Mouse (Mus musculus) midbrain, embryonic 16.5 days (tissue): Measurements from ENCODE around the gene Syt12. TPM values are rescaled to one million over a fixed set of nuclear protein-coding genes. Genes with fewer than 3 reads are reported as not detected.

Experiments used
- ATAC-seq: fragments of 200-750 bp; cut with Nextera tagmentation; 2 replicates; pipeline ENCODE4 v1.8.0; 2017; ENCODE audit warnings: moderate TSS enrichment
- H3K27ac ChIP-seq: fragments of 300-500 bp; sonication (generic); 2 replicates; pipeline ENCODE4 v1.5.1; 2014; ENCODE audit warnings: mild to moderate bottlenecking, low read length, mixed read lengths
- H3K27me3 ChIP-seq: fragments of 300-500 bp; sonication (generic); 2 replicates; pipeline ENCODE4 v1.6.1; 2014; ENCODE audit warnings: low read depth, low read length, mixed read lengths; ENCODE audit not compliant: control insufficient read depth, insufficient read depth
- H3K36me3 ChIP-seq: fragments of 300-500 bp; sonication (generic); 2 replicates; pipeline ENCODE4 v1.6.1; 2014; ENCODE audit warnings: mild to moderate bottlenecking, low read length, moderate library complexity, mixed read lengths; ENCODE audit not compliant: control insufficient read depth, insufficient read depth
- H3K4me1 ChIP-seq: fragments of 300-500 bp; sonication (generic); 2 replicates; pipeline ENCODE4 v1.6.1; 2014; ENCODE audit warnings: mild to moderate bottlenecking, low read length, mixed read lengths; ENCODE audit not compliant: control insufficient read depth, insufficient read depth
- H3K4me2 ChIP-seq: fragments of 300-500 bp; sonication (generic); 2 replicates; pipeline ENCODE4 v1.6.1; 2014; ENCODE audit warnings: mild to moderate bottlenecking, low read length, mixed read lengths
- H3K4me3 ChIP-seq: fragments of 300-500 bp; sonication (generic); 2 replicates; pipeline ENCODE4 v1.5.1; 2014; ENCODE audit warnings: low read depth, mild to moderate bottlenecking, low read length, moderate library complexity, mixed read lengths
- H3K9ac ChIP-seq: fragments of 300-500 bp; sonication (generic); 2 replicates; pipeline ENCODE4 v1.6.1; 2014; ENCODE audit warnings: low read depth, low read length, mixed read lengths
- H3K9me3 ChIP-seq: fragments of 300-500 bp; sonication (generic); replicated peaks from 2 replicates; pipeline ENCODE4 v1.6.1; 2014; ENCODE audit warnings: mild to moderate bottlenecking, low read length, mixed read lengths; ENCODE audit not compliant: control insufficient read depth, poor library complexity, severe bottlenecking
- WGBS: fragments of 180-500 bp; shearing (Covaris S2); extraction: QIAGEN DNeasy Blood & Tissue Kit; methylation state at CpG from one replicate; pipeline ENCODE4 v1.1.7; 2014; 5-methylcytosine and 5-hydroxymethylcytosine counted together
- polyA plus RNA-seq: library from polyadenylated mRNA; unstranded; fragments of >200 nt; fragmentation: Nextera tagmentation; extraction: Ambion mirVana; gene quantifications from 2 replicates; pipeline ENCODE4 v1.2.1, GENCODE M21; 2015

Syt12 gene
- polyA plus RNA-seq, 1 experiment from 2014 or later: 5.2 TPM

DNA sequence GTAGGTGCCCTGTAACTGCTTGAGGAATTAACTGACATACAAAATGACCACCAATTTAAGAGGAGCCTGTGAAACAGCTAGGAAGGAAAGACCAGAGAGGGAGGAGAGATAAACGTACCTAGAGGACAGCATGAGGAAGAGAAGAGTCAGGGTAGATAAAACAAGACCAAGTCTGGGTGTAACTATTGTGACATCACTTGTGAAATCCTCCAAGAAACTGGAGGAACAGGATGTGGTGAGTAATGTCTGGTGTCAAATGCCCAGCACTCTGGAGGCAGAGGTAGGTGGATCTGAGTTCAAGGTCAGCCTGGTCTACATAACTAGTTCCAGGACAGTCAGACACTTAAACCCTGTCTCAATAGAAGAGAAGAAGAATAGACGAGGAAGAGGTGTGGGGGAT is 68.2 kb downstream of the Syt12 start:
- H3K27me3 ChIP-seq: no peaks in the 10 kb centered on the region
- no peak for ATAC-seq
- H3K4me2 ChIP-seq: no peak overlapping the region
- no peaks in the 10 kb centered on the region for H3K9me3 ChIP-seq
- H3K27ac ChIP-seq: no peak overlapping the region
- no peak overlapping the region for H3K9ac ChIP-seq
- no peaks in the 10 kb centered on the region for H3K4me1 ChIP-seq
- H3K36me3 ChIP-seq: no peaks in the 10 kb centered on the region
- no peak overlapping the region for H3K4me3 ChIP-seq
- WGBS: 69% methylated on average over 2 of the region's 2 CpGs

DNA sequence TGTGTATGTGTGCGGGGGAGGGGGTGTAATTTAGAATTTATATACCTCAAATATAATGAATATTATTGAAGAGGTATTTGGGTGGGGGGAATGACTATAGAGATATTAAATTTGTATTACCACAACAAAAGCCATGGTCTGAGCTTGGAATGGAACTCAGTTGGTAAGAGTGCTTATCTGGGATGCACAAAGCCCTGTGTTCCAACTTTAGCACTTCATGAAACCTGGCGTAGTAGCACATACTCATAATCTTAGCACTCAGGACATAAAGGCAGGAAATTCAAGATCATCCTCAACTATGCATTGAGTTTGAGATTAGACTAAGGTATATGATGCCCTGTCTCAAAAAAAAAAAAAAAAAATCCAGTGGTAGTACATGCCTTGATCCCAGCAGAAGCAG is 72.4 kb downstream of the Syt12 start:
- Histone ChIP-seq H3K36me3 (no peaks in the 10 kb centered on the region), H3K9ac (no peak overlapping the region), H3K4me2 (no peak overlapping the region), H3K27me3 (no peaks in the 10 kb centered on the region), H3K4me1 (no peaks in the 10 kb centered on the region), H3K4me3 (no peak overlapping the region), H3K9me3 (no peaks in the 10 kb centered on the region), H3K27ac (no peak overlapping the region)
- 93% methylated on average over 2 of the region's 2 CpGs for WGBS
- no peak for ATAC-seq

DNA sequence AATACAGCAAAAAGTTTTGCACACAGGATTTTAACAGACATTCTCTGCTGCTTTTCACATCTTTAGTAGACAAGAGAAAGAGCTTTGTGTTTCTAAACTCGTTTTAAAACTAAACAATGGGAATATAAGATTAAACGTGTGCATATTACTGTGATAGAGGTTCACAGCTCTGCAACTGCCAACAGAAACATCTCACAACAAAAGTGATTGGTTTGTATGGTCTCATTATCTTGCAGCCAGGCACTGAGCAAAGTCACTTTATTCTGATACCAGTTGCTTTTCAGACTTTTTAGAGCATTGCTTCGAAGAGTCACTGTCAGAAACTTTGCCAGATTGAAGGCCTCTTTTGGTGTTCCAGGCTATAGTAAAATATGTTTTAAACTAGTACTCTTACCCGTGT is 78.3 kb downstream of the Syt12 start:
- Histone ChIP-seq H3K27me3 (no peaks in the 10 kb centered on the region), H3K27ac (no peak overlapping the region), H3K9me3 (no peaks in the 10 kb centered on the region), H3K4me2 (no peak overlapping the region; the same call in 1 of the 2 replicates), H3K36me3 (no peaks in the 10 kb centered on the region), H3K9ac (no peak overlapping the region), H3K4me1 (peaks cover 14% of the 10 kb centered on the region), H3K4me3 (no peak overlapping the region)
- 77% methylated on average over 4 of the region's 4 CpGs for WGBS
- ATAC-seq: no peak

DNA sequence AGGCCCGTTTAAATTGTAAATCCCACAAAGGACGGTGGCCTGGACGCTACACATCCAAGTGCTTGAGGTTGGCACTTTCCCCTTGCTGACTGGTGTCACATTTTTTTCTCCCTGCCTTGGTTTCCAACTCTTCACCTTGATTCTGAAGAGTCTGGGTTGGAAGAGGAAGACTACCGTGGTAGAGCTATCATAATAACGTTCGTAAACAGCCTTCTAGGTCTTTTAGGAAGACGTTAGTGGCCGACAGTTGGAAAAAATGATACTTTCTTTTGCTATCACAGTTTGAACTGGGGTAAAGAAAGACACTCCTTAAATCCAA is 78.7 kb downstream of the Syt12 start:
- Histone ChIP-seq H3K4me3 (peak overlapping the region; percentile 99), H3K4me1 (peaks cover 16% of the 10 kb centered on the region), H3K4me2 (peak overlapping the region; percentile 88), H3K9me3 (no peaks in the 10 kb centered on the region), H3K27ac (peak overlapping the region; percentile 92), H3K36me3 (no peaks in the 10 kb centered on the region), H3K27me3 (no peaks in the 10 kb centered on the region), H3K9ac (peak overlapping the region; percentile 73)
- 25% methylated on average over 8 of the region's 8 CpGs for WGBS
- no peak for ATAC-seq

DNA sequence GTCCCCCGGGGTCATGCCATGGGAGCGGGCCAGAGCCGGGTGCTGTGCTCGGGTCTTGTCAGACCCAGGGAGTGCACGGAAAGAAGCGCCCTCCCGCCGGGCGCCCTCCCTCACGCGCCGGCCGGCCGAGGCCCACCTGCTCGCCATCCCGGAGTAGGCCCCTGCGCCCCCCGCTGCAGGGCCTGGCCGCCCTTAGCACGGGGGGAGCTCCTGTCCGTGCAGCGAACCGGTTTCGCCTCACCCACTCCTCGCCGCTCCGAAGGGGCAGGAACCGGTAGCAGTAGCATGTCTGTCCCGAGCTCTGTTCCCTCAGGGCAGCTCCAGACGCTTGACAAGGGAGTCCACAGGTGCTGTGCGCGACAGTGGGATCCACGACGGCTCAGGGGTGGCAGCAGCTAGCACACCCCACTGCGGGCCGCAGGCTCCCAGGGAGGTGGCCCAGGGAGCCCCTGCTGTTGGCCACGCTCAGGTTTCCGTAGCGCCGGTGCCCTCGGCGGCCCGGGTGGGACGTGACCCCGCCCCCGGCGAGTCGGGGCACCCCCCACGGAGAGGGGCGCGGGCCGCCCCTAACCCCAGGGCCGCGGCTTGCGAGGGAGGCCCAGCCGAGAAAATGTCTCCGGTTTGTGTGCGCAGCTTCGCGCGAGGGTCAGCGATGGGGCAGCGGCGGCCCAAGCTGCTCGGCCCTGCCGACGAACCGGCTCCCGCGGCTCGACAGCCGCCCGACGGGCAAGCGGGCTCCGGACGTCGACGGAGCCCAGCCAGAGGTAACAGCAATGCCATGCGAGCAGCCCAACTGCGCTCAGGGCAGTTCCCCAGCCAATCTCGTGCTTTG is 79.2 kb downstream of the Syt12 start, which contains the start of gene Kdm2a:
Gene Kdm2a, minus strand, starts transcription at position 488 of the 832 bp plus-strand sequence.
- Histone ChIP-seq H3K4me2 (peak within 1 kb of the TSS; percentile 88), H3K27me3 (no peaks in the 10 kb centered on the region), H3K9ac (peak within 1 kb of the TSS; percentile 73), H3K4me1 (peaks cover 22% of the 10 kb centered on the region), H3K36me3 (no peaks in the 10 kb centered on the region), H3K4me3 (peak within 1 kb of the TSS; percentile 99), H3K9me3 (no peaks in the 10 kb centered on the region), H3K27ac (peak within 1 kb of the TSS; percentile 92)
- WGBS: under 1% methylated on average over 78 of the region's 82 CpGs
- ATAC-seq: peak; percentile 76

DNA sequence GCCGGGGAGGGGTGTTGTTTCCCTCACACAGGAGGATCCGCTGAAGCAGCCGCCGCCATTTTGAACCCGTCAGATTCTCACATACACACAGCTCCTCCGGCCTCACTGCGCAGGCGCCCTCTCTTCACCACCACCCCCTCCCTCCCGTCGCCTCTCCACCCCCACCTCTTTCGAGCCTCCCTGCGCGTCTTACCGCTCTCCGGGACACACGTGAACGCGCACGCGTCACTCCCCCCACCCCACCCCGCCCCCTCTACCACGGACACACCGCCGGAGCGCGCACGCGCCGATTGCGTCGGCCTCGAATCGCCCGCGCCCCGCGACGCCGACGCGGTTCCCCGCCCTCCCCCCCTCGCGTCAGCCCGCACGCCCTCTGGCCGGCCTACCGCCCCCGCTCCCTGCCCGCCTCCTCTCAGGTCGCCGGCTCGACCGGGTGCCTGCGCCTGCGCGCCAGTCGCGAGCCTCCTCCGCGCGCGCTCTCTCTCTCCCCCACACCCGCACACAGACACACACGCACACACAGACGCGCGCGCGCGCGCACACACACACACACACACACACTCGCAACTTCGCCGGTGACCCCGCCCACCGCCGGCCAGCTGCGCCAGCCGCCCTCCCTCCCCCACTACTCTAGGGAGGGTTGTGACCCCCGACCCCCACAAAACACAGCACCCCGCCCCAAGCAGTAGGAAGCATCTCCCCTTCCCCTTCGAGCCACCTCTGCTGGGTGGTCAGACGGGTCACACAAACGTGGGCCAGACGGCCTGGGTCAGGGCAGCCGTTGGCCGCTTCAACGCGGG is 80.0 kb downstream of the Syt12 start:
- peak overlapping the region; percentile 88 for H3K4me2 ChIP-seq
- H3K27me3 ChIP-seq: no peaks in the 10 kb centered on the region
- H3K4me3 ChIP-seq: peak overlapping the region; percentile 99
- peaks cover 28% of the 10 kb centered on the region for H3K4me1 ChIP-seq
- no peaks in the 10 kb centered on the region for H3K9me3 ChIP-seq
- ATAC-seq: peak; percentile 93
- H3K36me3 ChIP-seq: no peaks in the 10 kb centered on the region
- H3K27ac ChIP-seq: peak overlapping the region; percentile 96
- under 1% methylated on average over 66 of the region's 90 CpGs for WGBS
- H3K9ac ChIP-seq: peak overlapping the region; percentile 97

DNA sequence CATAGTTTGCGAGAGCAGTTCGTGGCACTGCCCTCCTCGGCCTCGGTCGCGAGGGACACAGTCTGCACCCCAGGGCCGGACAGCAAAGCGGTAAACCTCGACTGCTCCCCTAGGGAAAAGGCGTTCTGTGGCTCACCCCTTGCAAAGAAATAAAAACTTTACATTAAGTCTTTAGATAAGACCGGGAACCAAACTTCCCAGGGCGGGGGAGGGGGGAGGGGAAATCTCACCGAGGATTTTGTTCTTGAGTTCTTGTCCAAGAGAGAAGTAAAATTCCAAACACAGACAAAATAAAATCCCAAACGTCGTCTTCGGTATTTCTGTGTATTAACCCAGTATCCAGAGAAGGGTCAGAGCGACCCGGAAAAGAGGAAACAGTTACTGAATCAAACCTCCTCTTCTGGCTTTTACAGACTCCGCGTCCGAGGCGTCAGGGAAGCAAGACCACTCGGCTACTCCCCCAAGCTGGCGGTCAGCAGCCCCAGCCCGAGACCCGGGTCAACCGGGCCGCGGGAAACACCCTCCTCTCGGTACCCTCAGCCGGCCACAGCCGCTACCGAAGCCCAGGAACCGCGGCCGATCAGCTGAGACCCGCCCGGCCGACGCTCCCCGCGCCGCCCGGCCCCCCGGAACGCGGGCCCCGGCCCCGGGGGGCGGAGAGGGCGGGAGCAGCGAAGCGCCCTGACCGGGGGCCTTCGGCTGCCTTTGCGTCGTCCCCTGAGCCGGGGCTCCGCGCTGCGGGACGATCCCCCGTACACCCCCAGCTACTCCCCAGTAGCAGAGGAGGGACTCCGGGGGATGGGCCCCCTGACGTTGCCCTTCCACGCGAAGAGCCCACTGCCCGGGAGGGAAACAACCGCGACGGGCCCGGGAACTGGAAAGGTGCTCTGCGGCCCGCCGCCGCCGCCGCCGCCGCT is 80.9 kb downstream of the Syt12 start:
- Histone ChIP-seq H3K27me3 (no peaks in the 10 kb centered on the region), H3K4me3 (peak overlapping the region; percentile 99), H3K36me3 (no peaks in the 10 kb centered on the region), H3K9me3 (no peaks in the 10 kb centered on the region), H3K9ac (peak overlapping the region; percentile 97), H3K4me2 (peak overlapping the region; percentile 94), H3K4me1 (peaks cover 35% of the 10 kb centered on the region), H3K27ac (peak overlapping the region; percentile 96)
- peak; percentile 47 for ATAC-seq
- WGBS: 1% methylated on average over 58 of the region's 80 CpGs
